Mouse (Mus musculus) kidney, postnatal 4 days (tissue): ENCODE data around the gene Napsa.

Experiments used
- DNase-seq, 2 experiments: peaks; one replicate each; pipeline ENCODE4 v3.0.0; 2021; ENCODE audit warnings: mixed read lengths in 2 of 2

Napsa gene

GRCm38 (mm10) chr7:44572213-44572701 lies at the start of gene Napsa:
TSS of gene Napsa (plus strand) at chr7:44572380.
- DNase-seq: peak; percentile 60 to 70

GRCm38 (mm10) chr7:44523056-44523455 lies 49.1 kb upstream of the Napsa start:
- no peak for DNase-seq

- peak; percentile 31 to 56 for DNase-seq
These were observed 47.7 kb upstream of the Napsa start, which contains the start of gene Mybpc2 for GRCm38 (mm10) chr7:44524502-44524901. TSS of gene Mybpc2 (minus strand) at chr7:44524656.

- peak; percentile 80 to 88 for DNase-seq
These were observed 46.9 kb upstream of the Napsa start for GRCm38 (mm10) chr7:44525126-44525832.

- DNase-seq: no peak
These were observed 45.6 kb upstream of the Napsa start for GRCm38 (mm10) chr7:44526414-44527154.

- DNase-seq: peak; percentile 85 to 88
These were observed 44.4 kb upstream of the Napsa start for GRCm38 (mm10) chr7:44527483-44528398.

- DNase-seq: no peak
These were observed 42.7 kb upstream of the Napsa start for GRCm38 (mm10) chr7:44529518-44529917.

- no peak for DNase-seq
These were observed 41.7 kb upstream of the Napsa start for GRCm38 (mm10) chr7:44530507-44530906.

- no peak for DNase-seq
These were observed 41.0 kb upstream of the Napsa start for GRCm38 (mm10) chr7:44531207-44531606.

GRCm38 (mm10) chr7:44531946-44532732 lies 40.0 kb upstream of the Napsa start, which contains the start of gene Spib:
TSS of gene Spib (minus strand) at chr7:44532071.
- no peak for DNase-seq

GRCm38 (mm10) chr7:44532918-44533745 lies 39.0 kb upstream of the Napsa start:
- DNase-seq: no peak

- no peak for DNase-seq
These were observed 38.5 kb upstream of the Napsa start for GRCm38 (mm10) chr7:44533746-44534045.

GRCm38 (mm10) chr7:44534242-44534641 lies 37.9 kb upstream of the Napsa start:
- no peak for DNase-seq

GRCm38 (mm10) chr7:44534656-44535441 lies 37.3 kb upstream of the Napsa start:
- no peak for DNase-seq

GRCm38 (mm10) chr7:44535657-44536589 lies 36.3 kb upstream of the Napsa start:
- no peak for DNase-seq

- DNase-seq: peak in 1 of 2 experiments; percentile 41
These were observed 35.6 kb upstream of the Napsa start for GRCm38 (mm10) chr7:44536590-44536968.

GRCm38 (mm10) chr7:44537009-44537408 lies 35.2 kb upstream of the Napsa start:
- DNase-seq: no peak

GRCm38 (mm10) chr7:44537496-44537895 lies 34.7 kb upstream of the Napsa start:
- DNase-seq: no peak
